Mouse (Mus musculus) splenic B cell, adult 2 months (primary cell): Measurements from ENCODE around the gene Dpysl5.

Experiments used
- DNase-seq: peaks from one replicate; pipeline ENCODE4 v3.0.0-alpha.2; 2011; ENCODE audit warnings: low read depth, low spot score
- H3K27me3 ChIP-seq: 2 replicates; pipeline ENCODE4 v1.6.1; 2012; ENCODE audit warnings: mild to moderate bottlenecking, low read length, moderate library complexity, mixed read lengths; ENCODE audit not compliant: control insufficient read depth, poor library complexity, insufficient read depth, severe bottlenecking
- H3K36me3 ChIP-seq: 2 replicates; pipeline ENCODE4 v1.6.1; 2012; ENCODE audit warnings: mild to moderate bottlenecking, low read length, moderate library complexity, mixed read lengths; ENCODE audit not compliant: control insufficient read depth, poor library complexity, insufficient read depth, severe bottlenecking

The Dpysl5 gene

GRCm38 (mm10) chr5:30815120-30815465 is 103.7 kb downstream of the Dpysl5 start:
- no peak for DNase-seq
- Histone ChIP-seq H3K27me3 (no peaks in the 10 kb centered on the region), H3K36me3 (no peaks in the 10 kb centered on the region)

- Histone ChIP-seq H3K36me3 (no peaks in the 10 kb centered on the region), H3K27me3 (no peaks in the 10 kb centered on the region)
- DNase-seq: no peak
Observed at GRCm38 (mm10) chr5:30816261-30816791, 105.0 kb downstream of the Dpysl5 start.

- Histone ChIP-seq H3K36me3 (no peaks in the 10 kb centered on the region), H3K27me3 (no peaks in the 10 kb centered on the region)
- no peak for DNase-seq
Observed at GRCm38 (mm10) chr5:30818758-30819309, 107.5 kb downstream of the Dpysl5 start.

- Histone ChIP-seq H3K36me3 (no peaks in the 10 kb centered on the region), H3K27me3 (no peaks in the 10 kb centered on the region)
- no peak for DNase-seq
Observed at GRCm38 (mm10) chr5:30822689-30823088, 111.3 kb downstream of the Dpysl5 start.

GRCm38 (mm10) chr5:30823091-30823490 is 111.7 kb downstream of the Dpysl5 start:
- DNase-seq: no peak
- H3K27me3 ChIP-seq: no peaks in the 10 kb centered on the region
- no peaks in the 10 kb centered on the region for H3K36me3 ChIP-seq

GRCm38 (mm10) chr5:30824124-30824988 is 113.0 kb downstream of the Dpysl5 start:
- DNase-seq: no peak
- no peaks in the 10 kb centered on the region for H3K27me3 ChIP-seq
- H3K36me3 ChIP-seq: no peaks in the 10 kb centered on the region

- no peak for DNase-seq
- H3K36me3 ChIP-seq: no peaks in the 10 kb centered on the region
- H3K27me3 ChIP-seq: no peaks in the 10 kb centered on the region
Observed at GRCm38 (mm10) chr5:30825166-30825565, 113.8 kb downstream of the Dpysl5 start.

GRCm38 (mm10) chr5:30825821-30826220 is 114.5 kb downstream of the Dpysl5 start:
- no peak for DNase-seq
- H3K27me3 ChIP-seq: no peaks in the 10 kb centered on the region
- H3K36me3 ChIP-seq: no peaks in the 10 kb centered on the region

GRCm38 (mm10) chr5:30833416-30833815 is 122.1 kb downstream of the Dpysl5 start:
- no peaks in the 10 kb centered on the region for H3K36me3 ChIP-seq
- no peaks in the 10 kb centered on the region for H3K27me3 ChIP-seq
- no peak for DNase-seq

GRCm38 (mm10) chr5:30839731-30840130 is 128.4 kb downstream of the Dpysl5 start:
- H3K27me3 ChIP-seq: no peaks in the 10 kb centered on the region

GRCm38 (mm10) chr5:30841896-30842295 is 130.5 kb downstream of the Dpysl5 start:
- Histone ChIP-seq H3K36me3 (no peaks in the 10 kb centered on the region), H3K27me3 (no peaks in the 10 kb centered on the region)
- DNase-seq: no peak

More at GRCm38 (mm10) chr5:30839731-30840130, 128.4 kb downstream of the Dpysl5 start:
- H3K36me3 ChIP-seq: no peaks in the 10 kb centered on the region
- no peak for DNase-seq
